Mouse (Mus musculus) cerebellum, adult (tissue): ENCODE results near the gene Tmem248.

Experiments used
- ATAC-seq: cut with Nextera tagmentation; 2 replicates; pipeline ENCODE4 v1.9.2; 2017; ENCODE audit warnings: mild to moderate bottlenecking, moderate library complexity, mixed read lengths; ENCODE audit not compliant: insufficient number of reproducible peaks, low FRiP score, low TSS enrichment

Gene Tmem248

DNA sequence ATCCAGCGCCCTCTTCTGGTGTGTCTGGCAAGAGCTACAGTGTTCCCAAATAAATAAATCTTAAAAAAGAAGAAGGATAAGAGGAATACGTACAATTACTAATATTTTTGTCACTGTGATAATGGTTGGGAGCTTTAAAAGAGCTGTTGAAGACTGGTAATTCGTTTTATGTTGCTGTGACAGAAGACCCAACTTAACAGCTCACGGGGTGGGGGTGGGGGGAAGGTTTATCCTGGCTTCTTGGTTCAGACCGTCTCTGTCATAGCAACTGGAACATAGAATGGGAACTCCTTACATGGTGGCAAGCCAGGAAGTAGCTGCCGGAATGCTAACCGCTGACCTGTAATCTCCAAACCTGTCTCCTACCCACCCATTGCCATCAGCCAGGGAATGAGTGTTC is at the start of gene Tmem248:
Gene Tmem248 (plus strand): TSS at position 301 of the 400 bp plus-strand sequence.
- no peak for ATAC-seq

GRCm38 (mm10) chr5:130169109-130169508 is 47.8 kb upstream of the Tmem248 start:
- ATAC-seq: no peak

GRCm38 (mm10) chr5:130170666-130171422 is 46.0 kb upstream of the Tmem248 start:
- 0 out of 2 replicates have a peak, but pooled peaks have one; percentile 9 for ATAC-seq

- ATAC-seq: peak; percentile 90
Measured at GRCm38 (mm10) chr5:130171423-130171954, 45.4 kb upstream of the Tmem248 start, which contains the start of gene Rabgef1. Gene Rabgef1 (plus strand): TSS chr5:130171798.

- peak; percentile 58; the same call in 1 of the 2 replicates for ATAC-seq
Measured at GRCm38 (mm10) chr5:130171956-130172601, 44.8 kb upstream of the Tmem248 start.

GRCm38 (mm10) chr5:130173012-130173411 is 43.9 kb upstream of the Tmem248 start:
- ATAC-seq: no peak

DNA sequence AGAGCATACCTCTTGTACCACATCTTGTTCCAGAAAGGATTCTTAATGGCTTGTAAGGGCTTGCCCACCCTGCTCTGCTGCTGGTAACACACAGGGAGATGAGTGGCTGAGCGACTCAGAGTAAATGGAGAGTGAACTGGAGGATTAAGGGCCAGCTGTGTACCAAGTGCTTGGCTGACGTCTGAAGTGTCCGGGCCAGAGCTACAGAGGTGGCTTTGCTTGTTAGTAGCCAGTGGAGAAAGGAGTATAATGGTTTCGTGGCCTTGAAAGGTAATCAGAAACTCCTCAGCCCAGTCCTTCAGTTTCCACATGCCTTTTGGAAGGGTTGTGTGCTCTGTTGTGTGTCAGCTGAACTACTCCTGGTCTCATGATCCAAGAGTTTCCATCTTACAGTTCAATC is 39.0 kb upstream of the Tmem248 start:
- no peak for ATAC-seq

GRCm38 (mm10) chr5:130180362-130180761 is 36.5 kb upstream of the Tmem248 start:
- ATAC-seq: no peak

DNA sequence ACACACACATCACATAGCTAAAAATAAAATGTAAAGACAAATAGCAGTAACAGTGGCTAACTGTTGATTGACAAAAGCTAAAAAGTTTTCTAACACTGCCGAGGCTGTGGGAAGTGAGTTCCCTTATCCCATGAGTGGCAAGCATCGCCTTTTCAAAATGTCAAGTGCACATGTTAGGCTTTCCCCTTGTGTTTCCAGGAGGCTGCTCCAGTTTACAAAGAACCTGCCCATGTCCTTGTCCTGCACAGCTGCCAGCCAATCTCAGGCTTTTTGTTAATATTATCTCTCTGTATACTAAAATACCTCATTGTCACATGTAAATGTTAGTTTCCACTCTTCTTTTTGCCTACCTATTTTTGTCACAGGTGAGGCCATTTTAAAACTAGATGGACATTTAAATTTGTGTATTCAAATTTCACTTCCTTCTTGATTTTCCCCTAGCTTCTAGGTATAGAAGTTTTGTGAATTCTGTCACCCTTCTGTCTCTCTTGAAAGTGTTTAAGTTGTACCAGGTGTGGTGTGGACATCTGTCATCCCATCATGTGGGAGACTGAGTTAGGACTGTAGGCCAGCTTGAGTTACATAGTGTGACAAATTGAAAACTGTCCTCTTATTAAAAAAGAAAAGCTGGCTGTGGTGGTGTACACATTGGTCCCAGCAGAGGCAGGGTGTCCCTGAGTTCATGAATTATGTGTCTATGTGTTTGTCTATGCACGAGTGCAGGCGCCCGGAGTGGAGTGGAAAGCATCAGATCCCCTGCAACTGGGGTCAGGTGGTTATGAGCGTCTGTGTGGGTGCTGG is 34.9 kb upstream of the Tmem248 start:
- ATAC-seq: no peak

DNA sequence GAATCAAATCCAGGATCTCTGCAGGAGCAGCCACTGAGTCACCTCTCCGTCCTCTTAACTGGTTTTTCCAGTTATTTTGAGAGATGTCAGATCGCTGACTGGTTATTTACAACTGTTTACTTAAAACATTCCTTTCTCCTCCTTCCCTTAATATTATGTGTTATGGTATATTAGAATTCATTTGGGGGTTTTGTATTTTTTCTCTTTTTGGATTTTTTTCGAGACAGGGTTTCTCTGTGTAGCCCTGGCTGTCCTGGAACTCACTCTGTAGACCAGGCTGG is 34.4 kb upstream of the Tmem248 start:
- no peak for ATAC-seq

- no peak for ATAC-seq
Measured at GRCm38 (mm10) chr5:130184193-130184856, 32.6 kb upstream of the Tmem248 start.

- ATAC-seq: no peak
Measured at GRCm38 (mm10) chr5:130185312-130185711, 31.6 kb upstream of the Tmem248 start.

GRCm38 (mm10) chr5:130187383-130187782 is 29.5 kb upstream of the Tmem248 start:
- no peak for ATAC-seq

DNA sequence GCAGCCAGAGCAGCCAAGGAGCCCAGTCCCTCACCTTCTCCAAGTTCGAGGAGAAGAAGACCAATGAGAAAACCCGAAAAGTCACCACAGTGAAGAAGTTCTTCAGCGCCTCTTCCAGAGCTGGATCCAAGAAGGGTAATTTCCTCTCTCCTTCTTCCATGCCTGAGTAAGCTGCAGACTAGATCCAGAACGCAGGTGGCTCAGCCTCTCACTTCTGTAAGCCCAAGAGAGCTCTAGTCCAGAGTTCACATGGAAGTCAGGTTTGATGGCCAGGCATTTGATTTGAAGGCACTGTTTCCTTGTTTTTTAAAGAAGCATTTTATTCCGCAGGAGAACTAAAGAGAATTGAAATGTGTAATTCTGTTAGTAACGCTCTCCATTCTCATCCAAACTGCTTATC is 26.0 kb upstream of the Tmem248 start:
- no peak for ATAC-seq

GRCm38 (mm10) chr5:130191865-130192264 is 25.0 kb upstream of the Tmem248 start:
- ATAC-seq: no peak

GRCm38 (mm10) chr5:130192356-130192944 is 24.4 kb upstream of the Tmem248 start:
- no peak for ATAC-seq

GRCm38 (mm10) chr5:130193760-130194159 is 23.1 kb upstream of the Tmem248 start:
- ATAC-seq: no peak

- ATAC-seq: no peak
Measured at GRCm38 (mm10) chr5:130196307-130196706, 20.6 kb upstream of the Tmem248 start.

- ATAC-seq: no peak
Measured at GRCm38 (mm10) chr5:130197454-130197853, 19.4 kb upstream of the Tmem248 start.

- no peak for ATAC-seq
Measured at GRCm38 (mm10) chr5:130197981-130198380, 18.9 kb upstream of the Tmem248 start.
